Mouse (Mus musculus) bone marrow macrophage, adult 2 months (primary cell): ENCODE measurements around the gene Nepn. TPM values are rescaled to one million over a fixed set of nuclear protein-coding genes. Genes with fewer than 3 reads are reported as not detected.

ENCODE experiments used
- H3K27ac ChIP-seq: 2 replicates; pipeline ENCODE4 v1.5.1; 2012; ENCODE audit warnings: low read depth, low read length; ENCODE audit not compliant: insufficient read depth
- H3K4me1 ChIP-seq: 2 replicates; pipeline ENCODE4 v1.6.1; 2012; ENCODE audit warnings: low read length; ENCODE audit not compliant: control insufficient read depth, insufficient read depth
- H3K4me3 ChIP-seq: 2 replicates; pipeline ENCODE4 v1.5.1; 2012; ENCODE audit warnings: mild to moderate bottlenecking, low read length, moderate library complexity; ENCODE audit not compliant: insufficient read depth
- CTCF ChIP-seq: IDR thresholded peaks from 2 replicates; pipeline ENCODE4 v1.5.1; 2012; ENCODE audit warnings: low read depth, mild to moderate bottlenecking, low read length, moderate library complexity
- POLR2A ChIP-seq: IDR thresholded peaks from 2 replicates; pipeline ENCODE4 v1.6.1; 2012; ENCODE audit warnings: mild to moderate bottlenecking, low read depth, low read length, borderline replicate concordance
- polyA plus RNA-seq: library from polyadenylated mRNA; stranded (reverse); fragments of >200 nt; gene quantifications from 2 replicates; pipeline ENCODE4 v1.2.4, GENCODE M21; 2012; ENCODE audit not compliant: missing spikeins, insufficient read depth, insufficient read length

Nepn gene
- polyA plus RNA-seq, 1 experiment = not detected

DNA sequence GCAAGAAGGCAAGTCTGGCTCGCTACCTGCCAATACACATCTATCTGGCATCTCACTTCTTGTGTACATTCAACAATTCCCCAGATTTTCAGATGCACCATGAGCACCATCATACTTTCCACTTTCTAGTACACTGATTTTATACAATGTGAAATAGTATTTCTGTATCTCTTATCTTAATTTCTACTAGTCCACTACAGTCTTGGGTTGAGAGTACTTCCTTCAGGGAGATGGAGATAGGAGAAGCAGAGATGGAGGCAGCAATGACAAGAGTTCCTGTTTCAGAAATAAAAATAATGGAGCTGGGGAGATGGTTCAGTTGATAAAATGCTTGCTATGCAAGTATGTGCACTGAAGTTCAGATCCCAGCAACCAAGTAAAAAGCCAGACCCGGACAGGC is 11.0 kb upstream of the Nepn start:
- Histone ChIP-seq H3K27ac (no peak overlapping the region), H3K4me1 (peaks cover 11% of the 10 kb centered on the region), H3K4me3 (no peak overlapping the region)
- TF ChIP-seq CTCF (no peak), POLR2A (no peak)

DNA sequence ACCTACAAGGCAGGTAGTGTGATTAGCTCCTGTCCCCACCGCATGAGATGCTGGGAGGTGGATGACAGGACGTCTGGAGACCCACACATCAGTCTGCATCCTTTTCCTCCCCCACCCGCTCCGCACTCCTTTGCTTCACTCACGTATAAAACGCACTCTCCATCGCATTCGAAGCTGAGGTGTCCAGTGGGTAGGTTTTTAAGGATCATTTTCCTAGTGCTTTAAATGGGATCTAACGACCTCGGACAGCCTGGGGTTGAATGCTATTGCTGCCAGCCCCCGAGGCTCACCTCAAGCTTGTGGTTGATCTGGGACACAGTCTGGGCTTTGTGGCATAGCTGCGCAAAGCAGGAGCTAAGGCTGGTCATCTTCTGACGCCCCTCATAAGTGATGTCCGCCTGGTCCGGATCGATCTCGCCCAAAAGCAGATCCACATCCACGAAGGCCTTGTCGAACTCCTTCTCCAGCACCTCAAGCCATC is 7.4 kb upstream of the Nepn start:
- Histone ChIP-seq H3K4me3 (peak overlapping the region; percentile 64), H3K27ac (peak overlapping the region; percentile 25; the same call in 1 of the 2 replicates), H3K4me1 (peaks cover 11% of the 10 kb centered on the region)
- TF ChIP-seq CTCF (no peak), POLR2A (no peak)

DNA sequence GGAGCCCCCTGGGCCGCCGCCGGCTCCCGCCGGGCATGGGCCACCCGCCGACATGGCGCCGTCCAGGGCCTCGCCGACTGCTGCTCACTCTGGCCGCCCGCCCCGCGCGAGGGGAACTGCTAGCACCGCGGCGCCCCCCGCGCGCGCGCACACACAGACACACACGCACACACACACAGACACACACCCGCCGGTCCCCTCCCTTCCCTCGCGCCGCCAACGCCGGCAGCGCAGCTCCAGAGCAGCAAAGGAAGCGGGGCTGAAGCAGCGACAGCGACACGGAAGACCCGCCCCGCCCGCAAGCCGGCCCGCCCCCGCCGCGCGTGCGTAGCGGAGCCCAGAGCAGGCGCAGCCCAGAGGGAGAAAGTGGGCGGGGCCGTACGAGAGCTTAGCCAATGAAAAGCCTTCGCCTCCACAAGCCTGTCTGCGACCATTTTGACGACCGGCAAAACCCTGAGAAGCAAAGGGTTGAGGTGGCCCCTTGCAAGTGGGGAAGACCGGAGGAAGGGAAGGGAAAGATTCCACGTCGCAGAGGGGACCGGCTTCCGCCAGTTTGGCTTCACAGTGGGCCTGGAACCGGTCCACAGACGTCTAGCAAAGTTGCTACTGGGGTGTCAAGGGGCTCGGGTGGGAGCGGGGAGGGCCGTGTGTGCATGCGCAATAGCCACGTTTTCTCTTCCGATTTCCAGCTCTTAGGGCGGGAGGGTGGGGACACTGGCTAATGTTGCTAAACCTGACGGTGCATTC is 6.8 kb upstream of the Nepn start, which contains the start of gene Gopc:
Gene Gopc, minus strand, starts transcription at position 280 of the 747 bp plus-strand sequence.
- no peak for TF ChIP-seq CTCF
- no peak for TF ChIP-seq POLR2A
- Histone ChIP-seq H3K27ac (peak within 1 kb of the TSS; percentile 92), H3K4me1 (peaks cover 10% of the 10 kb centered on the region), H3K4me3 (peak within 1 kb of the TSS; percentile 79)

DNA sequence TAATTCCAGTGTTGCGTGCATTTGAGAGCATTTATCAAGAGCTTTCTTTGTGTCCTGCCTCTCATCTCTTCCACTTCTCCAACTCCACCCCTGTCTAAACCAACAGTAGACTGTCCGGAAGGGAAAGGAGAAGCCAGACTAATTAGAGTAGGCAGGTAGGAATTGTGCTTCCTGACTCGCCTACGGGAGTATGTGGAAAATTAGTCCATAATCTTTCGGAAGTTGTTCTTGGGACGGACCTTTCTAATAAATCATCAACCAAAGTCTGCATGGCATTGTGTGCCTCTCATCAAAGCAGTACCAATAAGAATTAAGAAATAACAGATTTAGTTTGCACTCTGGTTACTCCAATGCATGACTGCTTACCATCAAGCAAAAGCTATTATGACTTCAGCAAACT is 5.8 kb upstream of the Nepn start:
- H3K27ac ChIP-seq = no peak overlapping the region
- peak overlapping the region; percentile 79 for H3K4me3 ChIP-seq
- TF ChIP-seq POLR2A (no peak), CTCF (no peak)
- peaks cover 8% of the 10 kb centered on the region for H3K4me1 ChIP-seq

DNA sequence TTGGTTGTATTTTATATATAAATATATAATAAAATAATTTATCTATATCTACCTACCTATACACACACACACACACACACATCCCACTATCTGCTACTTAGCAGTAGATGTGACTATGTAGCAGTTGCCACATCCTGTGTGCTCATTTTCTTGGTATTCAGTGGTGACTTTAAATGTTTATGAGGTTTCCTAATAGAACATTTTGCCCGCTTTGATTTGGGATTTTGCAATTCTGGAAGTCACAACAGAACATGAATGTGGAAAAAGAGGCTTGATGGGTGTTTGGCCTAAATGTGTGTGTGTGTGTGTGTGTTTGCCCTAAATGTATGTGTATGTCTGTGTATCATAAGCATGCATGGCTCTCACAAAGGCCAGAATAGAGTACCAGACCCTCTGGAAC is 5.2 kb upstream of the Nepn start:
- no peak overlapping the region for H3K4me3 ChIP-seq
- H3K27ac ChIP-seq = no peak overlapping the region
- TF ChIP-seq CTCF = no peak
- TF ChIP-seq POLR2A = no peak
- H3K4me1 ChIP-seq = peaks cover 6% of the 10 kb centered on the region

DNA sequence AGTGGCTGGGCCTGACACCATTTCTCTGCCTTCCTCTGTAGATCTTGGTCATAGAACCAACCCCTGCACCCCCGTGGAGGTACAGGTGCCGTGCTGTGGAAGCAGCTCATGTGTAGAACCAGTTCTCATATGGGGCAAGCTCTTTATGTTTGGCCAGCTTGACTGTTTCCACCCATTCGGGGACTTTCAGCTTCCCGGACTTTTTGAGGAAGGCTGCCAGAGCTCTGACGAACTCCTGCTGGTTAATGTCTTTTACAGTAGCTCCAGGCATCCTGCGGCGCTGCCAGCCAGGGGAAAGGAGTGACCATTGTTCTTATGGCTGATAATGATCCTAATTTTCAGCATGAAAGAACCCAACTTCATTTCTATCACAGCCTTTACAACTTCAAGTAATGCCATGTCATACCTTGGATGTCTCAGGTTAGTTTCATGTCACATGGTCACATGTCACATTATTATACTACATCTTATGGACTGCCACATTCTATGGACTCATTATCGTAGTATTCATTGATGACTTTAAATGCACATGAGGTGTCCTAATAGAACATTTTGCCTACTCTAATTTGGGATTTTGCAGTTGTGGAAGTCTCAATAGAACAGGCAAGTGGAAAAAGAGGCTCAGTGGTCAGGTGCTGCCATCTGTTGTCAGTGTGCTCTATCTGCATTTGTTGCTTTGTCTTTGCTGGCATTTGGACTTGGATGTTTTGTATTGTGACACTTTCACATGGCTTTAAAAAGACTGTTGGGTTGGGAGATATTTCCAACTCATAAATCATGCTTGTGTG is 3.8 kb upstream of the Nepn start:
- TF ChIP-seq CTCF = no peak
- TF ChIP-seq POLR2A = no peak
- Histone ChIP-seq H3K4me3 (no peak overlapping the region), H3K4me1 (peaks cover 4% of the 10 kb centered on the region), H3K27ac (no peak overlapping the region)

DNA sequence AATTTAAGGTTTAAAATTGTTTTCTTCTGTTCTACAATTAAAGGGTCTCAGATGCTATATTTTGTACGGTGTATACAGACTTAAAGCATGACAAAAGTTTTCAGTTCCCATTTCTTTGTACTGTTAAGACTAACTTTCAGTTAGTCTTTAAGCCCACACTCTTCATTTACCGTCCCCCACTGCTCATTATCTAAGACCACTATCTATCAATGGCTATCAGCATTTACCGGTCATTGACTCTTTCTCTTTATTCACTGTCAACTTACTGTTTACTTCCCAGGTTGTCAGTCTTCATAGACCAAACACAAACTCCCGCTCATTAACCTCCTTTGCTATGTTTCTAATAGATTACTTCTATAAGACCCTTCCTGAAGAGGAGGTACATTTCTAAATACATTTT is 1.6 kb upstream of the Nepn start:
- Histone ChIP-seq H3K4me3 (no peak overlapping the region), H3K27ac (no peak overlapping the region), H3K4me1 (peaks cover 4% of the 10 kb centered on the region)
- TF ChIP-seq CTCF (no peak), POLR2A (no peak)

DNA sequence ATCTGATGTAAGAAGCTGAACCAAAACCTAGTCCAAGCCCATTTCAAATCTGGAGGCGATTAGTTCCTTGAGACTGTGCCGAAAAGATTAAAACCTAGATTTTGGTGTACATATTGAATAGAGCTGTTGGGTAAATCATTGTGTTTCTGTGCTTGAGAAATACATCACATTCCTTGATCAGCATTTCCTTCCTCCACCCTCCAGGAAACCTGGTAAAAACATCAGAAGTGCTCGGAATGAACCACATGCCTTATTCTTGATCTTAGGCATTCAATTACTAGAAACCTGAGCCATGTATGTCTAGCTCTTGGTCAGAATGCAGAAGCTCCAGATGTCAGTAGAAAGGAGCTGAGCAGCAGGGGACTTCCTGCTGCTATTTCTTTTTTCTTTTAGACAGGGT is 666 bp downstream of the Nepn start:
- no peak overlapping the region for H3K4me3 ChIP-seq
- no peaks in the 10 kb centered on the region for H3K4me1 ChIP-seq
- no peak overlapping the region for H3K27ac ChIP-seq
- TF ChIP-seq POLR2A (no peak), CTCF (no peak)

DNA sequence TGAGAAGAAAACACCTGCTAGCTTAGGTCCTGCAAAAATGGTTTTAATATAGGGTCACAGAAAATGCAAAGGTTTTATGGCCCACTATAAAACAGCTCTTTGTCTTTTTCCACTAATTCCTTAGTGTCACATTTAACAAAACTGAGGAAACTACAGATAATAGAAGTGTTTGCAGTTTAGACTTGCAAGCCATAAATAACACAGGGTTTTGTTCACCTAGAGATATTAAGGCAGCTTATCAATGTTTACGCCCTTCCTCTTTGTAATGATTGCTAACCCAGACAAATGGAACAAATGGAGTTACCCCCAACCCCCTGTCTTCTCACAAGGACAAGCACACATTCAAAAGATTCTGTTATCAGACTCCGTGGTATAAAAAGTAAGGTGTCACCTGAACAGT is 2.4 kb downstream of the Nepn start:
- no peak for TF ChIP-seq CTCF
- no peak for TF ChIP-seq POLR2A
- no peak overlapping the region for H3K27ac ChIP-seq
- H3K4me1 ChIP-seq = no peaks in the 10 kb centered on the region
- H3K4me3 ChIP-seq = no peak overlapping the region

DNA sequence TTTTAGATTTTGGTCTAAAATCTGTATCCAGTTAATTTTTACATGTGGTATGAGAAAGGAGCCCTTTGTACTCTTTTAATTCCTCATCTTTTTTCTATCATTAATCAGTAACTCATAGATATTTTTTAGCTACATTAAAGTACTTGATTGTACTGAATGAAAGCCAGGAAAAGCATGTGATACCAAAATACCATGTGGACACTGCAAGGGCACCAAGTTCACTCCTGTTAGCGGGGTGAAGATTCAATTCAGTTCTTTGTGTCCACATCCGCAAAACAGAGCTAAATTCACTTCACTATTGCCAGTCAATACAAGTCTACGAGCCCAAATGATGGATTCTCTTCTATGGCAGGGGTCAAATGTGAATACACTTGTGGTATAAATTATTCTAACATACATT is 7.9 kb downstream of the Nepn start:
- no peaks in the 10 kb centered on the region for H3K4me1 ChIP-seq
- TF ChIP-seq CTCF (no peak), POLR2A (no peak)

More for the DNA sequence above, 7.9 kb downstream of the Nepn start:
- Histone ChIP-seq H3K27ac (no peak overlapping the region), H3K4me3 (no peak overlapping the region)
